Mouse (Mus musculus): ENCODE results near the gene C1qtnf6.

DNA sequence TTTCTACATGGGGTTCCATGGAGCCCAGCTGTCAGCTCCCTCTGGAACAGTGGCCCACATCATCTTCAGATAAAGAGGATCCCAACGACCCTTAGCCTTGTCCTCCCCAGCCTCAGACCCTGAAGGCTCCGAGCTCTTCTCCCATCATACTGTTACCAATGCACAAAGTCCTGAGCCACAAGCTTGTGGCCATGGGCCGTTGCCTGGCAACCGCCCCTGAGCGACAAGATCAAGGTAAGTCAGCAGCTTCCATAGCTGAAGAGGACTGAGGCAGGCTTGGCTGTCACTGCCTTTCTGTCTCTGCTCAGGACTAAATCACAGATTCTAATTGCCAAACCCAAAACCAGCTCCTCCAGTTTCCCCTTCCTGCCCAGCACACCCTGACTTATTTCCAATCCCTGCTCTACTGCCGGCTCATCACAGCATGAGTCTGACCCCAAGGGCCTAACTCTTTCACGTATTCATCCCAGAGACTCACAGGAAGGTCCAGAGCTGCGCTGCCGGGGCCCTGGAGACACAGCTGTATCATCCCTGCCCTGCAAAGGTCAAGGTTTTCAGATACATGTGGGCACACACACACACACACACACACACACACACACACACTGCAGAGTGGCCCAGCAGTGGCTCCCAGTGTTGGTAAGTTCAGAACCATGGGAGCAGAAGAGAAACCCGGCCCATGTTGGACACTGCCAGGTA lies 4.7 kb upstream of the C1qtnf6 start:
- TF ChIP-seq CTCF (IDR thresholded peaks at IDR 0.05) (no peak), EP300 (IDR thresholded peaks at IDR 0.05) (no peak)

Data from lung, postnatal 0 days (tissue).